Mouse (Mus musculus) left cerebral cortex, postnatal 14 days (tissue): ENCODE results near the gene Dtymk. TPM values are rescaled to one million over a fixed set of nuclear protein-coding genes. Genes with fewer than 3 reads are reported as not detected.
A peak's percentile ranks its signal among the peaks of the same experiment; 100 is the strongest.
"Not testable (repeated sequence)": the region's sequence is repeated elsewhere in the genome, so short reads cannot be mapped to it uniquely, and the experiment has no call there.

Experiments used
- DNase-seq, 2 experiments: peaks; one replicate each; pipeline ENCODE4 v3.0.0; 2021 to 2022; ENCODE audit warnings: low spot score in 2 of 2, mixed read lengths in 1 of 2
- intact Hi-C: fragments of 180-260 bp; cut with DNase I; formaldehyde crosslinking; loops from one replicate; pipeline ENCODE4 v1.15.1; 2025
- long read RNA-seq, 2 experiments: library from polyadenylated mRNA; stranded (forward); transcript quantifications; one replicate each; pipeline ENCODE4 v2.0.0; 2021
- total RNA-seq, 2 experiments: library from RNA; stranded (reverse); gene quantifications; 2 replicates each; pipeline ENCODE4 v1.2.3; 2021

Dtymk gene
- total RNA-seq, result 10 to 100 TPM; 58.6 to 61.5 TPM
- long read RNA-seq, experiment 1, transcript Dtymk-202 (2 exons, 1,055 nt), result minor isoform, 10 of 59 reads
- long read RNA-seq, experiment 1, transcript Dtymk-201 (5 exons, 1,003 nt), result major isoform, 23 of 59 reads
- long read RNA-seq, experiment 1, partial matches to known transcripts, result 15 of 59 reads
- long read RNA-seq, experiment 1, other reads (novel, unspliced or antisense), result 11 of 59 reads
- long read RNA-seq, experiment 2, transcript Dtymk-202 (2 exons, 1,055 nt), result minor isoform, 14 of 51 reads
- long read RNA-seq, experiment 2, transcript Dtymk-201 (5 exons, 1,003 nt), result major isoform, 16 of 51 reads
- long read RNA-seq, experiment 2, partial matches to known transcripts, result 8 of 51 reads
- long read RNA-seq, experiment 2, other reads (novel, unspliced or antisense), result 13 of 51 reads

DNA sequence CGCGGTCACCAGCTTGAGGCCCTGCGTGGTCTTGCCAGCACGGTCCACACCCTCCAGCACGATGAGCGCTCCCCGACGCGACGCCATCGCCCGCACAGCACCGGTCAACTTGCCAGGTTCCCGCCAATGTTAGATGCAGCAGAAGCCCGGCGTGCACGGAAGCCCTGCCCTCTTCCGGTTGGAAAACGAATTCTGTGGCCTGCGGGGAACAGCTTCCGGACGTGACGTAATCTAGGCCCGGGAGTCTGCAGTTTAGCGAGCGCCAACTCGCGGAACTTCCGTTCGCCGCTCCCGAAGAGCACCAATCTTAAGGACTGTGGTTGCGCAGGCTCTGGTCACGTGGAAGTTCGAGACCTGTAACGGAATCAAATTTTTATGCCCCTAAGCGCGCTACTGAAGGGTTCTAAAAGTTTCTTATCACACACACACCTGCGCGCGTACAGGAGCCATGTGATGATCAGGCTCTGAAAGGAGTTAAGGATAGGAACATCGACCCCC, at the start of gene Dtymk:
Gene Dtymk, minus strand, starts transcription at position 194 of the 498 bp plus-strand sequence.
- intact Hi-C loops, result loop anchor here (5.0 kb wide), 2 partner anchors 44 to 164 kb away; no protein-coding TSS in a partner anchor
- peak; percentile 94 for DNase-seq

DNA sequence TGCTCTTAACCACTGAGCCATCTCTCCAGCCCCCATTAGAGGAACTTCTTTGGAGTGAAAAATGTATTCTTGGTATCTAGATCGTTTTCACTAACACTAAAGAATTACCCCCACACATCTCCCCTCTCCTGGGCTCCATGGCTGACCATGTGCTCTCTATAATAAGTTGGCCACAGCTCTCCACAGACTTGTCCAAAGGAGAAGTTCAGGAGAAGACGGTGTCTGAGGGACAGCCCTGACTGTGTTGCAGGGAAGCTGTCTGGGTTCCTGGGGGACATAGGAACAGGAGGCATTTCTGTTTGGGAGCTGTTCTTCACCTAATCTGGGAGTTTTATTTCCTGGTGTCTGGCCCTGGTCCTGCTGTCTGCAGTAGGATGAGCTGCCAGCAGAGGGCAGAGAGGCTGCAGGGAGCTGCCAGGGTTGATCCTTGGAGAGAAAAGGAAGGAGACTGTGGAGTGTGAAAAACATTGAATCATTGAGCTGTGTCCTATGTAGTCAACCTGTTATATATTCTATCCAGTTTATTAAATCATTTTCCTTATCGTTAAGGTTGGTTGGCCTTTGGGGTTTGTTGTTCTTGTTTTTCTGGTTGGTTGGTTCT, 44.1 kb upstream of the Dtymk start:
- intact Hi-C loops, DNase-seq: not testable (repeated sequence)

DNA sequence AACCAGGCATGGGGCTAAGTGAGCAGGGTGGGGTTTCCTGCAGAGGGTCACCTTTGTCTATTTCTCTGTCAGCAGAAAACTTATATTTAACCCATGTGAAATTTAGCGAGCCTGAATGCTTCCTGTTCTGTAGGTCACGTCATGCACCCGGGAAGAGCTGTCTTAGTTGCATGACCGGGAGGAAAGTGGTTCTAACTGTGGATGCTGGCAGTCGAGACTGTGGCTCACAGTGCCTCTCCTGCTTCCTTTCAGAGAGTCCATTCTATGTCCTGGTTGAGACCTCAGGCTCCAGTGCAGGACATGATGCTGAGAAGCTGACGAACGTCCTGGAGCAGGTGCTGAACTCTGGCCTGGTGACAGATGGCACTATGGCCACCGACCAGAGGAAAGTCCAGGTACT, 36.8 kb upstream of the Dtymk start:
- not testable (repeated sequence) for DNase-seq
- intact Hi-C loops, result loop anchor here (10.0 kb wide), 1 partner anchor 236 kb away; no protein-coding TSS in a partner anchor

DNA sequence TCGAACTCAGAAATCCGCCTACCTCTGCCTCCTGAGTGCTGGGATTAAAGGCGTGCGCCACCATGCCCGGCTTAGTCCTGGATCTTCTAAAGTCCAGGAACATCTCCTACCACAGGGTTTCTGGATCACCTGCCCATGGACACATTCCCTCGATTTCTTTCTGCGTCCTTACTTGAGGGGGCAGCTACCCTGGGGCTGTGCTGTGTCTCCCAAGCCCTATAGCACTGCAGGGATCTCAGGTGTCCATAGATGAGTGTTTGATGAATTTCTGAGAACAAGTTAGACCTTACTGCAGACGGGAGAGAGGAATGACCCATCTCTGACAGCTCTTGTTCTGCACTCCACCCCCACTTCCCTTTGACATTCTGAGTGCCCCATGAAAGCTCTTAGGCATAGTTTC, 35.6 kb upstream of the Dtymk start:
- intact Hi-C loops, result loop anchor here (10.0 kb wide), 1 partner anchor 237 kb away; no protein-coding TSS in a partner anchor

DNA sequence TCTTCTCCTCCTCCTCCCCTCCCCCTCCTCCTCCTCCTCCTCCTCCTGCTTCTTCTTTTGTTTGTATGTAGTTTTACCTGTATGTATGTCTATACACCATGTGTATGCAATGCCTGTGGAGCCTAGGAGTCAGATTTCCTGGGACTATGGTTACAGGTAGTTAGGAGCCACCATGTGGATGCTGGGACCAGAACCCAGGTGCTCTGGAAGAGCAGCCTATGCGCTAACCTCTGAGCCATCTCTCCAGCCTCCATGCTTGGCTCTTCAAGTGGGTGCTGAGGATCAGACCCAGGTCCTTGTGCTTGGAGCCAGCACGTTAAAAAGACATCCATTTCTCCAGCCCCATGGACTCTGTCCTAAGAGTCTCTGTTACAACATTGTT, 34.8 kb upstream of the Dtymk start:
- no peak for DNase-seq
- intact Hi-C loops, result loop anchor here (10.0 kb wide), 1 partner anchor 238 kb away; no protein-coding TSS in a partner anchor

More for the DNA sequence above, 35.6 kb upstream of the Dtymk start:
- DNase-seq, result no peak

DNA sequence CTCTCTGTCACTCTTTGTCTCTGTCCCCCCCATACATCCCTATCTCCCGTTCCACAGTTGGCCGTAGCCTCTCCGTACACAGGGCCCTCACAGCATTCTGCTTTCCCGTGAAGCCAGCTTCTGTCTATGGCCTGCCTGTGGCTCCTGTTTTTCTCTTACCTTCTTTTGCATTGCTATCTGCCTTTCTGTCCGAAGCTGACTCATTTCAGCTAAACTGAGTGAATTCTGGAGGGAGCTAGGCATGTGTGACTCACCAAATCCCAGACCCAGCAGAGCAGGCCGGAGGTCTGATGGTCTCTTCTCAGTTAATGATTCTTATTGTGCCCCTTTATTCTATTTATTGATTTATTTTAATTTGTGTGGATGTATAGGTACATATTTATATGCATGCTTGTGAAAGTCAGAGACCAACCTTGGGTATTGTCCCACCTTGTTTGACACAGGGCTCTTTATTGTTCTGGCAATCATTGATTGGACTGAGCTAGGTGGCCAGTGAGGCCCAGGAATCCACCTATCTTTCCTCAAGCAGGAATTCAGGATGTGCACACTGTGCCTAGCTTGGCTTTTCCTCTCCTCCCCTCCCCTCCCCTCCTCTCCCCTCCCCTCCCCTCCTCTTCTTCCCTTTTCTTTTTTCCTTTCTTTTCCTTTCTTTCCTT, 34.3 kb upstream of the Dtymk start:
- intact Hi-C loops, result loop anchor here (10.0 kb wide), 1 partner anchor 239 kb away; no protein-coding TSS in a partner anchor
- no peak for DNase-seq

DNA sequence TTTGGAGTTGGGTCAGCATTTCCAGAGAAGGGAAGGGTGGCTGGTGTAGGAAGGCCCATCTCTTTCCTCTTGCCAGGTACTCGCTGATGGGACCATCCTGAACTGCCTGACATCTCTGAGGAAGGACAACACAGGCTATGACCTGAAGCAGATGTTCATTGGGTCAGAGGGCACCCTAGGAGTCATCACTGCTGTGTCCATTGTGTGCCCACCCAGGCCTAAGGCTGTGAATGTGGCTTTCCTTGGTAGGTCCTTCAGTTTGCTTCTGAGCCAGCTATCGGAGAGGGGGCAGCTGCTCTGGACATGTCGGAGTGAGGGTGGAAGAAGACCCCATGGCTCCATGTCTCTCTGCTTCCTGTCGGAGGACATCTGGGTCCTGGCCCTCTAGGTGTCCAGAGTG, 33.5 kb upstream of the Dtymk start:
- intact Hi-C loops, result loop anchor here (10.0 kb wide), 1 partner anchor 240 kb away; no protein-coding TSS in a partner anchor
- DNase-seq, result no peak

DNA sequence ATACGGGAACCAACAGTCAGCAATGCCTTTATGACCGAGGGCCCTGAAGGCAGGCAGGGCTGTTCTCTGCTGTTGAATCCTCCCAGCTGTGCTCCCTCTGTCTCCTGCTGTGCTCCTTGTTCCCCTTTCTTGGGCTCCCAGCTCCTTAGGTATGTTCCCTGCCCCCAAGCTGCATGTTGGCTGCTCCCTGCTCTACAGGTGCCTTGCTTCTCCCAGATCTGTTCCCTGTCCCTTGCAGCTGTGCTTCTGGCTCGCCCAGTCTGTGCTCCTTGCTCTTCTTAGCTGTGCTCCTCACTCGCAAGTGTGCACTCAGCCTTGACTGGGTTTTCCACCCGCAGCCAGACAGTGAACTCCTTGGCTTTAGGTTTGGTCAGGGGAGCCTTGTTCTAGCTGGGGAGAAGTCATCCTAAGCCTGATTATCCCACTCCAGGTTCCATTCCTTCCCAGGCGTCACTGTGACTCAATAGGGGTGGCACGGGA, 33.0 kb upstream of the Dtymk start:
- no peak for DNase-seq
- intact Hi-C loops, result loop anchor here (10.0 kb wide), 1 partner anchor 240 kb away; no protein-coding TSS in a partner anchor

DNA sequence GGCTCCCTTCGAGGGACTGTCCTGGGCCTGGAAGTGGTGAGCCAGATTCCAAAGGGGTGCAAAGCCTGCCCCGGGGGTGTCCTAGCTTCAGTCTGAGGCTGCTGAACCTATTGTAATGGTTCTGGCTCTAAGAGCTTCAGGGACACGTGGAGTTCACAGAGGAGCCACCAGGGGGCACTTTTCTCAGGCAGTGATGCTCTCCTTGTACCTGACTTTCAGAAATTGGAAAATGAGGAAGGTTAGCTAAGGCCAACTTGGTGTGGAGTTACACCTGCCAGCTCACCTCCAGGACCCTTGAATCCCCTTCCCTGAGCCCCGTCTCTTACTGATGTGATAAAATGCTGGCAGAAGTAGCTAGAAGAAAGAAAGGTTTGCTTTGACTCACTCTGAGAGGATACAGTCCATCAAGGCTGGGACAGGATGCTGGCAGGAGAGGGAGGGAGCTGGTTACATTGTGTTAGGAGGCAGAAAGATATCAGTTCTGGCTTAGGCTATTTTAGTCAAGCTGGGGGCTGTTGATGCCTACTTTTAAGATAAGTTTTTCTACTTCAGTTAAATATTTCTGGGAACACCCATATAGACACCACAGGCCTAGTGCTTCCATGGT, 31.1 kb upstream of the Dtymk start:
- DNase-seq, result not testable (repeated sequence)
- intact Hi-C loops, result loop anchor here (10.0 kb wide), 1 partner anchor 242 kb away; no protein-coding TSS in a partner anchor

DNA sequence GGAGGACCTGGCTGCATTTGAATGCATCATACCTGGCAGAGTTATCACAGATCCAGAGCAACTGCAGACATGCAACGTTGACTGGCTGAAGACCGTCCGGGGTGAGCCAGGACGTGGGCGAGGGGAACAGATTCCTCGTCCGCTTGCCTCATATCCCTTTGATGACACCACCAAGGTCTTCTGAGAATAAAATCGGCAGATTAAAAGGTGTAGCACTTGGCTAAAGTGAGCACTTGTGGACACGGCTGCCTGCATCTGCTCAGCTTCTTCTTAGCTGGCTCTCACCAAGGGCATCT, 24.8 kb upstream of the Dtymk start:
- intact Hi-C loops, result no loop called here

DNA sequence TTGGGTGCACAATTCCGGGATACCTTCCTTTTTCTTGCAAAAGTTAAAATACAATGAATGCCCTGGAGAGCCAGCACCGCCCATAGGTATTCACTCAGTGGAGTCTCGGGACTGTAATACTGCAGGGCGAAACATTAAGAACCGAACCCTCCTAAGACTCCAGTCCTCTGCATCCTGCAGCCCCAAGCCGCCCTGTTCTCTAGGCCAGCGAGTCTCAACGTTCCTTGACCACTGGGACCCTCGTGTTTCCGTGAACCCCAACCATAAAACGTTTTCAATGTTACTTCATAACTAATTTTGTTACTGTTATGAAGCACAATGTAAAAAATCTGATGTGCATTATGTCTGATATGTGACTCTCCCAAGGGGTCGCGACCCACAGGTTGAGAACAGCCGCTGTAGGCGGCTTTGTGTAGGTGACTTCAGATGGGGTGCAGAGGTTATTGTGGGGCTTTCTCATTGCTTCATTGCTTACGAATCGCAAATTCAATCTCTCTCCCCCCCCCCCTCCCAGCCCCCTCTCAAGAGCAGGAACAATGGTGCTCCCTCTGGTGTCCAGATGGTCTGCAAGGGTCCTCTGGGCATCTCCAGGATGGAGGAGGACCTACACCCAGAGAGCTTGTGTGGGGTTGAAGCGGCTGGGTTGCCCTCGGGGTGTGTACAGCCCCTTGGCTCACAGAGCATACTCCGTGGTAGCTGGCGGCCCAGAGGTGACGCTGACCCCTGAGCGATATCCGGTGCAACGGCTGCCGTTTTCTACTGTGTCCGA, 24.2 kb upstream of the Dtymk start:
- intact Hi-C loops, result no loop called here
- no peak for DNase-seq

More for the DNA sequence above, 24.8 kb upstream of the Dtymk start:
- no peak for DNase-seq

DNA sequence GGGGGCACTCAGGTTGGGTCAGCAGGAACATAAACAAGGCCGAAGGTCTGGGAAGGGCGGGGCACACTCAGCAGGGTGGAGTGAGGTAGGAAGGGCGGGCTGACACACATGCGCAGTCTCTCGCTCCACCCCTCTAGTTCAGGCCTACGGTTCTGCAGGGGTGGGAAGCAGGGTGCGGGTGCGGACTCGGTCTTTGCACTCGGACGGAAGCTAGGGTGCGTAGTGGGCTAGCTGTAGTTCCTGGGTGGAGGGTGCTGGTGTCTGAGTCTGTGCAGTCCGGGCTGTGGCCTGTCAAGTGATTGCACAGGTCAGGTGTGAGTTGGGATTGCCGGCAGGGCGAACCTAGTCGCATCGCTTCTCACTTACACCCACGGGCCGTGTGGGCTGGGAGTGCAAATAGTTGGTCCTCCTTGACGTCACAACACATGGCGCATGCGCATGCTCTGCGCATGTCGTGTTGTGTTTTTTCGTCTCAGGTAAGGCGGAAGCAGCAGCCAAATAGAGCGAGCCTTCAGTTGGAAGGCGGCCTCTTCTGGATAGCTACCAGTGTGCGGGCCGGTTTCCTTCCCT, 23.5 kb upstream of the Dtymk start:
- intact Hi-C loops, result no loop called here
- peak; percentile 96 to 97 for DNase-seq

DNA sequence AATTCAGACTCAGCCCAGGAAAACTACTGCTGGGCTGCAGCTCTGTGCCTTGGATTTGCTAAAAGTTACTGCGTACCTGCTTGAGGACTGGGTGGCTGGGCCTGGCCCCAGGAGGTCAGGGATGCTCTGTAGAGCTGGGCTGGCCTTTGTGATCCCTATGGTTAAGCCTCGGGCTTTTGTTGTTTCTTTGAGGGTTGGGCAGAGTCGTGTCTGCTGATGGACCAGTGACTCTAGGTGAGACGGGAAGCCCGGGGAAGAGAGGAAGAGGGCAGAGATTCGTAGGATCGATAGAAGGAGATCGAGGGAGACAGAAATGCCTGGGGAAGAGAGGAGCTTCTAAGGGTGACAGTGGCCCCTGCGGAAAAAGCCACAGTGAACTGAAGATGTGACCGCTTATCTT, 22.9 kb upstream of the Dtymk start, which contains the start of gene D2hgdh:
Gene D2hgdh, plus strand, starts transcription at position 301 of the 400 bp plus-strand sequence.
- no peak for DNase-seq
- intact Hi-C loops, result no loop called here

DNA sequence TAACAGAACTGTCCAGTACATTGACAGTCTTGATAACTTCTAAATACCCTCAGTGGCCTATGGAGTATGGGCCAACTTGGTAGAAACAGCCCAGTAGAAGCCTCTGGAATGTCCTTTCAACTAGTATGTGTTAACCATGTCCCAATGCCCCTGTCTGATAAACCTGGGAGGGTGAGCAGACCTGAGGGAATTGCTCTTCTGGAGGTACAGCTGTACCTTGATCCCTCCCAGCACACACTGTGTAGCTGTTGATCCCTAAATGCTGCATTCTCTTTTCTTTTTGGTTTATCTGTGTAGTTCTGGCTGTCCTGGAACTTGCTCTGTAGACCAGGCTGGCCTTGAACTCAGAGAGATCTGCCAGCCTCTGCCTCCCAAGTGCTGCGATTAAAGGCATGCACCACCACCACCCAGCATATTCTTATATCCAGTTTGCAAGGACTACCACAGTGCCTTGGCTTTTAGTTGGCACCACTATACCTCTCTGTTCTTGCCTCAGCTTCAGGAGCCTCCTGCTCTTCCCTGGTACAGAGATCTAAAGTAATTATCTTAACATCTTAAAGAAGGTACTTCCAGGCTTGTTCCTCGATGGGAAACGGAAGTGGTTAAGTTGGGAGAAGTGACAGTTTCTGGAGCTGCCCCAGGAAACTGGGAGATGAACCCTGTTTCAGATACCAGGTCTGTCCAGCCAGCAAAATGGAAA, 22.2 kb upstream of the Dtymk start:
- no peak for DNase-seq
- intact Hi-C loops, result no loop called here

DNA sequence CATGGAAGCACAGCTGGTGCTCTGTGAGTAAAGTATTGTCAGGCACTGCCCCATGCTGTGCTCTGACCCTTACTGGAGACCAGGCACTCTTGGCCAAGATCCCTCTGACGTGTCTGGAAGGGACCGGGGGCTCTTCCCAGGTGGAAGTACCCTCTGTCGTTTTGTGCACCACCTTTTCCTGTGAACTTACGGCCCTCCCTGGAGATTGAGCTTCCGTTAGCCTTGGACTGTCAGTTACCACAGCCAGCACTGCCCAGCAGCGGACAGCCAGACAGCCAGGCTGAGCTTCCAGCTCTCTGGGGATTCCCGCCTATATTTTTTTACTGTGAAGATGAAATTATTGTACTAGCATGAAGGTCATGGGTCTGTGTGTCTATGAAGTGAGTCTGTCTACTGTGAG, 17.0 kb upstream of the Dtymk start:
- intact Hi-C loops, result no loop called here
- no peak for DNase-seq

DNA sequence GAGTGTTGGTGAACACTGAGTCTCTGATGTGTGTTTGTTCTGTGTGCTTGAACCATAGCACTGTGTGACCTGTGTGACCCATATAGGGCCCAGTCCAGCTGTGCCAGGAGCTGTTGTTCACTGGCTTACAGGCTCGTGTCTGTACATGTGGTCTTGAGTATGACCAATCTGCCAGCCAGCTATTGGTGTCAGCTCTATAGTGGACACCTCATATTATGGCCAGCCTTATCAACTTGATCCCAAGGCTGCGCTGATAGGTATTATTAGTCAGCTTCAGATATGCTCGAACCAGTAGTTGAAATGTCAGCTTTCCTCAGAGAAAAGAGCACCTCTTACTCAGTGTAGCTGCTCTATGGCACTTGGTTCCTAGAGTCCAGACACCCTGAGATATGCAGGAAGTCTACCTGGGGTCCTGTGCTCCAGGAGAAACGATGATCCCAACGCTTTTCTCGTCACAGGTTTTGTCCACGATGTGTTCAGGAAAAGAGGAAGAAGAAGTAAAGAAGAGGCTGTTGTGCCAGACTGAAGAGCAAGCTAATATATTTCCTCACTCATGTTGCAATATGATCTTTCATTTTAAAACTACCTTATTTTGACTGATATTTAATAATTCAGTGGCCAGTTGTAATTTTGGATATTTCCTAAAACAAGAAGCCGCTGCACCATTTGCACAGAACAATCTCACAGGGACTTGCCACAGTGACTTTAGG, 16.2 kb upstream of the Dtymk start:
- DNase-seq, result no peak
- intact Hi-C loops, result no loop called here

DNA sequence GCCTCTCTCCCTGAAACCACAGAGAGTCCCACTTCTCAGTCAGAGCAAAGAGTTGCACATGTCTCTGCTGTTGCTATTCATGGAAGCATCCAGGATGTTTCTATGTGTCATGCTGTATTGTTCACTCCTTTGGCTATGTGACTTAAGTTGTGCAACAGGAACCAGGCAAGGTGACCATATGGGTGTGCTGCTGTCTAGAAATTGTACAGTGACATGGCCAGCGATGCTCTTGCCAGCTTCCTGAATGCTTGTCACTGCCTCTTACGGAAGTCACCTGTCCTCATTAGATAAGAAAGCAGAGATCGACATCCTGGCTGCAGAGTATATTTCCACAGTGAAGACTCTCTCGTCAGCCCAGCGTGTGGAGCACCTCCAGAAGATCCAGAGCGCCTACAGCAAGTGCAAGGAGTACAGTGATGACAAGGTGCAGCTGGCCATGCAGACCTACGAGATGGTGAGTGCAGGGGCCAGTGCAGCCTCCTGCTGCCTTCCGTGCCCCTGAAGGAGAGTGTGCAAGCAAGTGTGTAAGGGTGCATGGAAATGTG, 9.8 kb upstream of the Dtymk start:
- DNase-seq, result no peak
- intact Hi-C loops, result no loop called here
